Mouse (Mus musculus): ENCODE results near the gene Prrt1.

The Prrt1 gene

DNA sequence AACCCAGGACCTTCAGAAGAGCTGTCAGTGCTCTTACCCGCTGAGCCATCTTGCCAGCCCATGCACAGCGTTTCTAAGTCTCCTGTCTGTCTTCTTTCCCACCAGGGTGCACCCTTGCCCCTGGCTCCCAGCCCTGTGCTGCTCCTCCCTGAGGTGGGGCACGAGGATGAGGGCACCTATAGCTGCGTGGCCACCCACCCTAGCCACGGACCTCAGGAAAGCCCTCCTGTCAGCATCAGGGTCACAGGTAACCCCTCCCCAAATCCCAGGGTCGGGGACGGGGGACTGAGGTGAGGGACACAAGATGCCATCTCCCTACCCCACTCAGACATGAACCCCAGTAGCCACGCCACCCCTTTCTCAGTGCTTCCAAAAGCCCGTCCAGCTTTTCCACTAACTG lies 29.4 kb upstream of the Prrt1 start:
- no peak for DNase-seq

- no peak for DNase-seq
Observed at GRCm38 (mm10) chr17:34601796-34602195, 27.5 kb upstream of the Prrt1 start.

DNA sequence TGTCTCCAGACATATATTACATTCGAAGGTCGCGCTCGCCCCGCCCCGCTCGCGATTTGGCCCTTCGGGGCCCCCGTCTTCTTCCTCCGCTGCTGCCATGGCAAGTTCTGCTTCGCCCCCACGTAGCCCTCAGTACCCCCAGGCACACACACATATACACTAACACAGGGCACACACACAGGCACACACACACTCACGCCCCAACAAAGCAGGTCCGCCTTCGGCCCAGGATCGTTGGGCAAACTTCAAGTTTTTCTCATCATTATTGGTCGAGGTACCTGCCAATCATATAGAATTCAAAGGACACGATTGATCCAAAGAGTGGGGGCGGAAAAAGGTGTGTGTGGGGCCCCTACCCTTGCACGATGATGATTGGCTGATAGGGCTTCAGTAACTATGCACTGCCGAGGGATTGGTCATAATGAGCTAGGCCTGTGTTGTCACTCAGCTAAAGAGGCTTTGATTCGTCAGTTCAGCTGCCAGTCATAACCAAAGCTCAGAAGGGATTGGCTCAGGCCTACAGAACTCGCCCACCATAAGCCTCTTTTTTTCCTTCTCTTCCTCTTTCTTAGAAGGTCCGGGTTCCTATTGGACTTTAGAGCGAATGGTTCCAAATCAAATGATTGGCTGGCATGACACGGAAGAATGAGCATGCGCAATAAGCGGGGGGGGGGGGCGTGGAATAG lies 25.8 kb upstream of the Prrt1 start, which contains the start of gene Rnf5:
Gene Rnf5 (minus strand): TSS at position 316 of the 686 bp plus-strand sequence.
- DNase-seq = peak; percentile 98 to 99

DNA sequence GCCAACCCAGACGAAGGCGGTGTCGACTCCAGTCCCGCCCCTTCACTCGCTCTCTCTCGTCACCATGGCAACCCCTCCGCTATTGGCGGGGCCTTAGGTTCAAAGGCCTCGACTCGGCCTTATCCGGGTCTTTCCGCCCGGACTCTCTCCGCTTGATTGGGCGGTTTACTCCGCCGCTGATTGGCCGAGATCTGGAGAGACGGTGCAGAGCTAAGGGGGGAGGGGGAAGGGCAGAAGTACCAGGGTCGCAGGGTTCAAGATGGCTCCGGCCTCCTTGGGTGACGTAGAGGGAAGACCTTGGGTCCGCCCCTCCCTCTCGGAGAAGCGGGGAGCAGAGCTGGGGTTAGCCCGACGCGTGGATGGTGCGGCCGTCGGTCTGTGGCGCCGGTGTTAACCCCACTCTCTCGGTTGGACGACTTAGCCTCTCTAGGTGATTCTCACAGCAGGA lies 25.2 kb upstream of the Prrt1 start, which contains the start of gene Agpat1:
Gene Agpat1 (plus strand): TSS at position 202 of the 448 bp plus-strand sequence.
- DNase-seq = peak; percentile 98 to 99

- peak; percentile 34 to 50 for DNase-seq
Observed at GRCm38 (mm10) chr17:34604511-34605237, 24.7 kb upstream of the Prrt1 start.

GRCm38 (mm10) chr17:34605609-34606008 lies 23.7 kb upstream of the Prrt1 start:
- DNase-seq = peak; percentile 99

- peak in 1 of 2 experiments; percentile 51 for DNase-seq
Observed at GRCm38 (mm10) chr17:34606186-34607039, 22.9 kb upstream of the Prrt1 start.

- DNase-seq = peak in 1 of 2 experiments; percentile 55
Observed at GRCm38 (mm10) chr17:34607997-34608396, 21.3 kb upstream of the Prrt1 start.

DNA sequence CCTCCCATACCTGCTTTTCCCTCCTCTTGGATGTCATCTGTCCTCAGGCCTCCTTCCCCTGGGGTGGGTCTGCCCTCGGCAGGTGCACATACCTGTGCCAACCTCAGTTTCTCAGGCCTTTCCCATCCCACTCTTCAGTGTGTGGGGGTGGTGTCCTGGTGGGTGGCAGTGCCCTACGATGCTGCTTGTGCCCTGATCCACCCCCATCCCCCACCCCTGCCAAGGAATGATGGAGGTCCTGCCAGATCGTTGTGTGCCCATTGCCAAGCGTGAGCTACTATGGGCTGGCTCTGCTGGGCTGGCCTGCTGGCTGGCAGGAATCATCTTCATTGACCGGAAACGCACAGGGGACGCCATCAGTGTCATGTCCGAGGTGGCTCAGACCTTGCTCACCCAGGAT lies 18.3 kb upstream of the Prrt1 start:
- DNase-seq = no peak

GRCm38 (mm10) chr17:34613054-34613645 lies 16.2 kb upstream of the Prrt1 start:
- no peak for DNase-seq

DNA sequence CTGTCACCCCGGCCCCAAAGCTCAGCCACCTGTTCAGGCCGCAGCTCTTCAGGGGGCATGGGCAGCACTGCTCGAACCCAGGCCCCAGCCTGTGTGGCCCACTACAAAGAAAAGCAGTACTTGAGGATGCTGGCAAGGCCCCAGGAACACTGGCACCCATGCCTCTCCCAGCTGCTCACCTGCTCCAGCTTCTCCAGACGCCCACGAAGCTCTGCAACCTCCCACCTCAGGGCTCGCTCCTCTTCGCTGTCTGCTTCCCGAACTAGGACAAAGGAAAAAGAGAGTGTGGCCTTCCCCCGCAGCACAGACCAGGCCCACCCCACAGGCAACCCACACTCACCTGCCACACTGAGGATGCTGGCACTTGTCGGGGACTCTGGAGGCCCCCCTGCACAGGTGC lies 15.5 kb upstream of the Prrt1 start:
- DNase-seq = no peak

GRCm38 (mm10) chr17:34615871-34616270 lies 13.5 kb upstream of the Prrt1 start, which contains the start of gene Egfl8:
TSS of gene Egfl8 (minus strand) at chr17:34615971.
- no peak for DNase-seq

- DNase-seq = peak; percentile 80 to 83
Observed at GRCm38 (mm10) chr17:34618999-34619398, 10.3 kb upstream of the Prrt1 start.

DNA sequence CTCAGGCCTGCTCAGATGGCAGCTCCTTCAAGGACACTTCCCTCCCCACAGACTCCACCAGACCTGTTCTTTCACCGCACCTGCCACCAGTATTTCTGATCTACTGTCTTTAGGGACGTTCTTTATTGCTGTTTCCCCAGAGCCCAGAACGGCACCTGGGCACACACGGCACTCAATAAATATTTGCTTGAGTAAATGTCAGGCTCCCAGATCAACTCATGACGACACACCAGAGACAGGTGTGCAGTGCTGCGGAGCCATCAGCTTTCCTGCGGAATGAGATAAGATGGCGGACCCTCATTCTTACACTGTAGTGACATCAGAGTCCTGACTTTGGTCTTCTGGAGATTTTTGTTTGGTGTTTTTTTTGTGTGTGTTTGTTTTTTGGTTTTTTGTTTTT lies 8.3 kb upstream of the Prrt1 start:
- DNase-seq = no peak

DNA sequence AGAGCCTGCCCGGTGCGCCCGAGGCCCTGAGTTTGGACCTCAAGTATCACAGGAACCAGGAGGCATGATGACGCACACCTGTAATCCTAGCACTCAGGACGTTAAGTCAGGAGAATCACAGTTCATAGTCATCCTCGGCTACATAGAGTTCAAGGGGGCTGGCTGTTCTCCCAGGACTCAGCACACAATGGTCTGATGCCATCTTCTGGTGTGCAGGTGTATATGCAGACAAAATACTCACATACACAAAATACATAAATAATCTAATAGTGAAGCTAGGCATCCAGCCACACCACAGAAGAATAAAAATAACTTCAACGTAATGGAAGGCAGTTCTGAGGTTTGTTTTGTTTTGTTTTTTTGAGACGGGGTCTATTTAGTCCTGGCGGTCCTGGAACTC lies 6.2 kb upstream of the Prrt1 start:
- DNase-seq = no peak

- DNase-seq = no peak
Observed at GRCm38 (mm10) chr17:34624981-34625380, 4.4 kb upstream of the Prrt1 start.

- peak in 1 of 2 experiments; percentile 31 for DNase-seq
Observed at GRCm38 (mm10) chr17:34626062-34626772, 3.1 kb upstream of the Prrt1 start.

DNA sequence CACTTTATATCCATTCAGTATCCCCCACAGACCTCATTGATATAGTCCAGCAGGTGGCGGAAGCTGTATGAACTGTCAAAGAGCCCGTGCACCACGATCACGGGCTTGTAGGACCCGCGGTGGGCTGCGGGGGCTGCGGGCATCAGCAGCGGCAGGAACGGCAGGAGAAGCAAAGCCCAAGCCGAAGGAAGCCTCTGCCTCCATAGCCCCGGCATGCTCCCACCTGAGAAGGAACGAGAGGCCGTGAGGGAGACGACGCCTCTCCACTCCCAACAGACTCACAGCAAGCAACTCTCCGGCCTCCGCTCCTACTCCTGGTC lies 2.6 kb upstream of the Prrt1 start:
- peak; percentile 63 to 79 for DNase-seq

- DNase-seq = peak; percentile 93 to 96
Observed at GRCm38 (mm10) chr17:34627093-34627942, 2.0 kb upstream of the Prrt1 start.

- DNase-seq = peak; percentile 65 to 77
Observed at GRCm38 (mm10) chr17:34627943-34628643, 1.2 kb upstream of the Prrt1 start, which contains the start of gene Ppt2. TSS of gene Ppt2 (minus strand) at chr17:34628510.

Data from kidney, postnatal 4 days (tissue).